Mouse (Mus musculus): Measurements from ENCODE around the gene Kpna7. TPM values are rescaled to one million over a fixed set of nuclear protein-coding genes. Genes with fewer than 3 reads are reported as not detected.
A peak's percentile ranks its signal among the peaks of the same experiment; 100 is the strongest.
"Not testable (repeated sequence)": the region's sequence is repeated elsewhere in the genome, so short reads cannot be mapped to it uniquely, and the experiment has no call there.

Gene Kpna7
- polyA plus RNA-seq, 1 experiment from 2014 or later: not detected

DNA sequence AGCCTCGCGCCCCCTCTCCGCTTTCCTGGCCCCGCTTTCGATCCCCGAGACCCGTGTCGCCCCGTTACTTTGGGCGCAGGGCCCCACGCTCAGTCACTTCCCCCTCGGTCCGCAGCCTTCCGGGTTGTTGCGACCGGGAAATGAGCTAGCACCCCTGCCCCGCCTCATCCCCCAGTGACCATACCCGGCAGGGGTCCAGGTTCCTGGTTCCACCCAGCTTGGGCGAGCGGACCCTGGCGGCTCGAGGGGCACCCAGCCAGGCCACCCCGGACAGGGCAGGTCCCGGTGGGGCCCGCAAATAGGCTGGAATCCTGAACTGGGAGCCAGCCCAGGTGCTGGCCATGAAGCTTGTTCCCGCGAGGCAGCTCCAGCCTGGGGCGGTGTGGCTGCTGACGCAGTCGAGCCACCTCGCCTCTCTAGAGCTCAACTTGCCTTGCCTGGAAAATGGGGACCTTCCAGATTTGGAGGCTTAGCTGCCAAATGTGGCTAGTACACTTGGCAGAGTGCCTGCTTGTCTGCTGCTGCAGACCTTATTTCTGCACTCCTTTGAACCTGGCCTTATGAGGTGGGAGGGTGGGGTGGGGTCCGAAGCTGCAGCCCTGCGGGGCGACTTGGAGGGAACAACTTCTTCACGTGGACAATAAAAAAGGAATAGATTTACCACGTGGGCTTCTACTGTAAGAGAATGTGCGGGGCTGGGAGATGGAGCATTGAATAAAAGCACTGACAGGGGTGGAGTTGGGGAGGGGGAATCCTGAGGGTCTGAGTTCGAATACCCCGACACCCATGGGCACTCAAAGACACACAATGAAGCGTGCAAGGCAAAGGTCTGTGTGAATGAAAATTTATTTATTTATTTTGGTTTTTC, 31.0 kb upstream of the Kpna7 start:
- Histone ChIP-seq H3K4me3 (ENCODE audit: inconsistent target) (peak overlapping the region; percentile 84), H3K36me3 (ENCODE audit: inconsistent target) (peaks cover 26% of the 10 kb centered on the region; the same call in 1 of the 2 replicates), H3K27ac (peak overlapping the region; percentile 99), H3K79me2 (ENCODE audit: inconsistent target) (peaks cover 54% of the 10 kb centered on the region)
- 4% methylated on average over 40 of the region's 40 CpGs for WGBS (ENCODE audit: missing documents)

DNA sequence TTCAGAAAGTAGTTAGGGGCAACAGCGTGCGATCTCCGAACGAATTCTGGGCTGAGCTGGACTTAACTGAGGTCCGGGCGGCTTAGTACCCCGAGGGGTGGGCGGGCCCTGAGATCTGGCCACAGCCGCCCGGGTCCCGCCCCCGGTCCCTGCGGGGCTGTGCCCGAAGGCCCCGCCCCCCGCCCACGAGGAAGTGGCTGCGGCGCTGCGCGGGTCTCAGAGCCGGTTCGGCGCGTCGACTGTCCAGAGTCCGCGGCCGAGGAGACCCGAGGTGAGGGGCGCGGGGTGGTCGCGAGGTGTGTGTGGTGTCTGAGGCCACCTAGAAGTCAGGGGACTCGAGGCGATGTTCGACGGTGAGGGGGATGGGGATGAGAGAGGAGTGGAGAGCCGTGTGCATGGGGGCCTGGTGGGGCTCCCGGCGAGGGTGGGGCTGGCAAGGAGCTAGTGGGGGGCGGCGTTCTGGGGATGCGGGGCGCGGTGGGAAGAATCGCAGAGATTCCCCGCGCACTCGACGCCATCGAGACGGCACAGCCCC, 30.3 kb upstream of the Kpna7 start, which contains the start of gene Arpc1b:
Gene Arpc1b (plus strand): TSS at position 145 of the 535 bp plus-strand sequence.
- Histone ChIP-seq H3K4me3 (ENCODE audit: inconsistent target) (peak within 1 kb of the TSS; percentile 84), H3K36me3 (ENCODE audit: inconsistent target) (peaks cover 33% of the 10 kb centered on the region), H3K79me2 (ENCODE audit: inconsistent target) (peaks cover 47% of the 10 kb centered on the region), H3K27ac (peak within 1 kb of the TSS; percentile 99)
- whole genome bisulfite sequencing (ENCODE audit: missing documents): under 1% methylated on average over 42 of the region's 53 CpGs

DNA sequence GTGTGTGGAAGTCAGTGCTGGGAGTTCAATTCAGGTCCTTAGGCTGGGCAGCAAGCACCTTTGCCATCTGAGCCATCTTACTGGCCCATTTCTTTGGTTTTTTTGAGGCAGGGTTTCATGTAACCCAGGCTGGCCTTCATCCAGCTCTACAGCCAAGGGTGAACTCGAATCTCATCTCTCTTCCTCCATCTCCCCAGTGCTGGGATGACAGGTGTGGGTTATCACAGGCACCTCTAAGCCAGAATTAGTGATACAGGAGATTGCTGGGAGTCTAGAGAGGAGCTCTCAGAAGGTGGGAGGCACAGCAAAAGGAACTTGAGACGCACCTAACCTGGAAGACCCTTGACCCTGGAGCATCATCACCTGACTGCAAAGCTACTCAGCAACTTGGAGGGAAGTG, 29.6 kb upstream of the Kpna7 start:
- 35% methylated on average over 2 of the region's 2 CpGs for WGBS (ENCODE audit: missing documents)
- peak overlapping the region; percentile 55 for H3K27ac ChIP-seq
- H3K36me3 ChIP-seq (ENCODE audit: inconsistent target): peaks cover 37% of the 10 kb centered on the region
- H3K4me3 ChIP-seq (ENCODE audit: inconsistent target): peak overlapping the region; percentile 28; the same call in 1 of the 2 replicates
- peaks cover 40% of the 10 kb centered on the region for H3K79me2 ChIP-seq (ENCODE audit: inconsistent target)

DNA sequence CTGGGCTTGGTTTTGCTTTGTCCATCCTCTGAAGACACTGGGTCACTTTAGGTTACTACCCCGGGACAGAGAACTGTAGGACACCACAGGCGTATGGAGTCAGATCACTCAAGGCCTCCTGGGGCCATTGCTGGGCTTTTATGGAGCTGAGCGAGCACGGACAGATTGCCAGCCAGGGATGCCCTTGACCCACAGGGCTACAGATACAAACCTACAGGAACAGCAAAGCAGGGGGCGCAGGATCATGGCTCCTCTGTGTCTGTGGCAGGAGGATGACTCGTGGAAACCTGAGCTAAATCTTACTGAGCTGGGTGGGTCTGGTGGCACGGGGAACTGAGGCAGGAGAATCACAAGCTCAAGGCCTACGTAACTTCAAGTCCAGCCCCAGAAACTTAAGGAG, 28.7 kb upstream of the Kpna7 start:
- WGBS (ENCODE audit: missing documents): 92% methylated on average over 8 of the region's 8 CpGs
- H3K27ac ChIP-seq: no peak overlapping the region
- no peak overlapping the region for H3K4me3 ChIP-seq (ENCODE audit: inconsistent target)
- H3K79me2 ChIP-seq (ENCODE audit: inconsistent target): peaks cover 32% of the 10 kb centered on the region
- peaks cover 37% of the 10 kb centered on the region for H3K36me3 ChIP-seq (ENCODE audit: inconsistent target)

DNA sequence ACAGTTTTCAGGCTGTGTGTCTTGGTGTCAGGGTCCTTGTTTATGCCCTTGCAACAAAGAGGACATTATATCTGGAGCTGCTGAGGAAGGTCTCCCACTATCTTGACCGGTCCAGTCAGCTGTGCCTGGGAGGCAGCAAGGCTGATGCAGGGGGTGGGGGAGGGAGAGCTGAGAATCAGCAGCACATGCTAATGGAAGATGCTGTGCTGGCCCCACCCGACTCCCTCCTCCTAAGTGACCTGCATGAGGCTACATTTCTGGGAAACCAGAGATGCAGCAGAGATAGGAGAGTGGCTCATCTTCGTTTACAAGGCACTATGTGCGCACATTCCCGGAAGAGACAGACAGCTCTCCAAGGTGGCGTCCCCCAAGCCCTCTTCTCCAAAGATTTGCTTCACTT, 26.6 kb upstream of the Kpna7 start:
- peaks cover 45% of the 10 kb centered on the region for H3K36me3 ChIP-seq (ENCODE audit: inconsistent target)
- H3K4me3 ChIP-seq (ENCODE audit: inconsistent target): no peak overlapping the region
- 96% methylated on average over 6 of the region's 6 CpGs for WGBS (ENCODE audit: missing documents)
- no peak overlapping the region for H3K27ac ChIP-seq
- peaks cover 12% of the 10 kb centered on the region for H3K79me2 ChIP-seq (ENCODE audit: inconsistent target)

DNA sequence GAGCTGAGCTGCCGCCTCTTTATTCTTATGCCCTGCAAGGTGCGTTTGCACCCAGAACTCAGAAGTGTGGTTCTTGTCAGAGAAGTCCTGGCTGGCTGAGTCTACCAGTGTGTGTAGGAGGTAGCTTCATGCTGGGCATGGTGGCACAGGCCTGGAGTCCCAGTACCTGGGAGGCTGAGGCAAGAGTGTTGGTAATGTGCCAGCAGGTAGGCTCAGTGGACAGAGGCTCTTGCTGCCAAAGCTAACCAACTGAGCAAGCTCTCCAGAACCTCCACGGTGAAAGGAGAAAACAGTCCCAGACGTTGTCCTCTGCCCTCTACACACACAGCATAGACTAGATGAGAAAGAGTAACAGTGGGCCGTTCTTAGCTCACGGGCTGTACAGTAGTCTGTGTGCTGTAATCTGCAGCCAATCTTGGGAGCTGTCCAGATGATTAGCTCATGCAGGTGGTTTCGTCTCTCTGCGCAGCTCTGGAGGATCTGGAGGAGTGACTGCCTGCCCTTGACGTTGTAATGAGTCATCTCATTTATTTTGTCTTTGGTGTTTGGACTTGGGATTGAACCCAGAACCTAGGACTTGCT, 22.0 kb upstream of the Kpna7 start:
- Histone ChIP-seq H3K79me2 (ENCODE audit: inconsistent target) (no peaks in the 10 kb centered on the region), H3K27ac (no peak overlapping the region), H3K4me3 (ENCODE audit: inconsistent target) (no peak overlapping the region), H3K36me3 (ENCODE audit: inconsistent target) (peaks cover 77% of the 10 kb centered on the region)
- WGBS (ENCODE audit: missing documents): 88% methylated on average over 9 of the region's 9 CpGs

DNA sequence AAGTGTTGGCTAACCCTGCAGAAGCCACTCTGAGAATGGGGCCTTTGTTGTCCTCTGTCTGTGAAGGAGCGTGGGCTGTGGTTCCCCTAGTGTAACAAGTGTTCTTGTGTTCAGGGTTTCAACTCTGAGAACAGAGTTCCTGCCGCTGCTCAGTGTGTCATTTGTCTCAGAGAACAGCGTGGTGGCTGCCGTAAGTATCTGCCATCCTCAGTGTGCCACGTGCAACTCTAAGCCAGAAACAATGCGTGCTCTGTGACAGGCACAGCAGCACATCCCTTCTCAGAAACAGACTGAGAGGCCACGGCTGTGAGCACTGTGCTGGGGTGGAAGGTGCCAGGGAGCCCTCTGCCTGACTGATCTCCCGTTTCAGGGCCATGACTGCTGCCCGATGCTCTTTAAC, 20.5 kb upstream of the Kpna7 start:
- Histone ChIP-seq H3K27ac (no peak overlapping the region), H3K4me3 (ENCODE audit: inconsistent target) (no peak overlapping the region), H3K79me2 (ENCODE audit: inconsistent target) (no peaks in the 10 kb centered on the region), H3K36me3 (ENCODE audit: inconsistent target) (peaks cover 76% of the 10 kb centered on the region)
- WGBS (ENCODE audit: missing documents): 89% methylated on average over 9 of the region's 9 CpGs

DNA sequence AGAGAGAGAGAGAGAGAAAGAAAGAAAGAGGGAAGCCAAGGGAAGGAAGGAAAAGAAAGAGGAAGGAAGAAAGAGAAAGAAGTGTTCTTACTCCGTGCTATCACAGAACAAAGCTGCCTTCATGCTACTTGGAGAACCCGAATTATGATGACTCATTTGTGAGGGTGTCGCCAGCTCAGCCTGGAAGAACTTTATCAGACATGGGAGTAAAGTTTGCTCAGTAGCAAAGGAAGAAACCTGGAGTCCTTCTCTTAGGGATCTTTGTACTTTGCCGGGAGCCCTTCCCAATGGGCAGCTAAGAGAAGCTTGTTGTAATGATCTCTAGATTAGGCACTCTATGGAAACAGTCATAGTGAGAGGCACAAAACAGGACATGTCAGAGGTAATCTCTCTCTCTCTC, 18.9 kb upstream of the Kpna7 start:
- Histone ChIP-seq H3K36me3 (ENCODE audit: inconsistent target) (peaks cover 64% of the 10 kb centered on the region), H3K27ac (no peak overlapping the region), H3K79me2 (ENCODE audit: inconsistent target) (no peaks in the 10 kb centered on the region), H3K4me3 (ENCODE audit: inconsistent target) (no peak overlapping the region)
- 44% methylated on average over 4 of the region's 4 CpGs for WGBS (ENCODE audit: missing documents)

DNA sequence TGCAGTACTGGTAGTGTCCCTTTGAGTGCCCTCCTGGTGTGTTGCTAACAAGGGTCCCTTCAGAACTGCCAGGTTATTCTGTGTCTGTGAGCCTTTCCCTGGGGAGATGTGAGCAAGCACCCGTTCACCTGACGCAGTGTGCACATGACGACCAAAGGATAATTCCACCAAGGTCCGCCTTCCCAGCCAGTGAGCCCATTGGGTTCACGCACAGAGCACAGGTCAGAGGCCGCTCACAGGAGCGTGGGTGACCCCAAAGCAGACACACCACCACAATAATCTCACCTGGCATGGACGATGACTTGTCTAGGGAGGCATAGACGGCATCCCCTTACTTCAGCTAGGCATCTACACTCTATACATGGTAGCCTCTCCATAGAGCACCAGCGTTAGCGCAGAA, 17.6 kb upstream of the Kpna7 start:
- H3K27ac ChIP-seq; H3K79me2 ChIP-seq (ENCODE audit: inconsistent target); H3K4me3 ChIP-seq (ENCODE audit: inconsistent target): not testable (repeated sequence)
- WGBS (ENCODE audit: missing documents): 94% methylated on average over 7 of the region's 11 CpGs
- peaks cover 69% of the 10 kb centered on the region for H3K36me3 ChIP-seq (ENCODE audit: inconsistent target)

DNA sequence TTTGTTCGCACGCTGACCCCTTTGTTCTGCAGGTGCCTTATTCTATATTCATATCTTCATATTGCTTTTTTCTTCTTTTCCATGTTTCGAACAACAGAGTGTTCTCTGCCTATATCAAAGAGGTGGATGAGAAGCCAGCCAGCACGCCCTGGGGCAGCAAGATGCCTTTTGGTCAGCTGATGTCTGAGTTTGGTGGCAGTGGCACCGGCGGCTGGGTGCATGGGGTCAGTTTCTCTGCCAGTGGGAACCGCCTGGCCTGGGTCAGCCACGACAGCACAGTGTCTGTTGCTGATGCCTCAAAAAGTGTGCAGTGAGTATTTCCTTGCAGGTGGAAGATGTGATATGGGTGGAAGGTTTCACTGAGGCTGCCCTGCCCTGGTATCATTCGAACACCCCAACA, 17.1 kb upstream of the Kpna7 start:
- Histone ChIP-seq H3K27ac (no peak overlapping the region), H3K36me3 (ENCODE audit: inconsistent target) (peaks cover 69% of the 10 kb centered on the region), H3K79me2 (ENCODE audit: inconsistent target) (no peaks in the 10 kb centered on the region), H3K4me3 (ENCODE audit: inconsistent target) (no peak overlapping the region)
- WGBS (ENCODE audit: missing documents): 96% methylated on average over 8 of the region's 9 CpGs

DNA sequence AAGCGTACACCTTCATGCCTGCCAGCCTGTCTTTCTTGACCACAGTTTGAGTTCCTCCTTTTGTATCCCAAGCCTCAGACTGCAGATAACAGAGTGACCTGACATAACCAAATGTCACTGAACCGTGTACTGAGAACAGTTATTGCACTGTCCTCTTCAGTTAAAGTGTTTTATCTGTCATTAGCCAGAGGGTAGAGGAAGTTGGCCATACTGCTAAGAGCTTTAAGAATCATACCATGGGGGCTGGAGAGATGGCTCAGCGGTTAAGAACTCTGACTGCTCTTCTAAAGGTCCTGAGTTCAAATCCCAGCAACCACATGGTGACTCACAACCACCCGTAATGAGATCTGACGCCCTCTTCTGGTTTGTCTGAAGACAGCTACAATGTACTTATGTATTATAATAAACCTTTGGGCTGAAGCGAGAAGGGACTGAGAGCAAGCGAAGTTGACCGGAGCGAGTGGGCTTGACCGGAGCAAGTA, 14.6 kb upstream of the Kpna7 start:
- H3K36me3 ChIP-seq (ENCODE audit: inconsistent target): peaks cover 58% of the 10 kb centered on the region
- H3K4me3 ChIP-seq (ENCODE audit: inconsistent target): no peak overlapping the region
- 72% methylated on average over 10 of the region's 10 CpGs for WGBS (ENCODE audit: missing documents)
- H3K79me2 ChIP-seq (ENCODE audit: inconsistent target): no peaks in the 10 kb centered on the region
- H3K27ac ChIP-seq: no peak overlapping the region

DNA sequence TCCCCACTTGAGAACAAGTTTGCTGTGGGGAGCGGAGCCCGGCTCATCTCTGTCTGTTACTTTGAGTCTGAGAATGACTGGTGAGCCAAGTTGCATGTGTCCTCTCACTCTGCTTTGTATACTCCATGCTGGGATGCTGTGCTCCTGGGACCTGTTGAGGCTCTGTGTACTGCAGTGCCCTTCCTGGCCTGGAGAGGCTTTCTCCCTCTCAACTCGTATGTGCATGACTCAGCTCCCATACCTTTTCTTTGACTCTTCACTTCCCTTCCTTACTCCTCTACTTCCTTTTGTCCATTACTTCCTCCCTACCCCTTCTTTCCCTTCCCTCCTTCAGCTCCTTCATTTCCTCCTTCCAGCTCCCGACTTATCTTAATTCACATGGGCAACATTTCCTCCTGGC, 12.4 kb upstream of the Kpna7 start:
- WGBS (ENCODE audit: missing documents): 81% methylated on average over 4 of the region's 4 CpGs
- peaks cover 67% of the 10 kb centered on the region for H3K36me3 ChIP-seq (ENCODE audit: inconsistent target)

DNA sequence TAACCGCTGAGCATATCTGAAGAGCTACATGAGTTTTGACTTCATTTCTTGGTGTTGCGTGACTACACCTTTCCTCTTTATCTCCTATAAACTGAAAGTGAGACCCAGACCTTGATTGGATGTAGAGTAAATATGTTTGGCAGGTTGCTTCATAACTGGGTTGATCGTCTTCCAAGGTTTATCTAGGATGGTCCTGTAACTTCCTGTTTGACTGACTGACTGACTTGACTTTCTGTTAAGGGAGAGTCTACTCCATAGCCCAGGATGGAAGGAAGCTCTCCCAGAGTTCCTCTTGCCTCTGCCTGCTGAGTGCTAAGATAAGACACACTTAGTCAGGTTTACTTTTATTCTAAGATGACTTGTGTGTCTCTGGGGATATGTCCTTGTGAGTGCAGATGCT, 6.0 kb upstream of the Kpna7 start:
- no peak overlapping the region for H3K27ac ChIP-seq
- H3K4me3 ChIP-seq (ENCODE audit: inconsistent target): no peak overlapping the region
- H3K79me2 ChIP-seq (ENCODE audit: inconsistent target): peaks cover 67% of the 10 kb centered on the region
- 71% methylated on average over 3 of the region's 3 CpGs for WGBS (ENCODE audit: missing documents)
- H3K36me3 ChIP-seq (ENCODE audit: inconsistent target): peaks cover 28% of the 10 kb centered on the region

More for the DNA sequence above, 12.4 kb upstream of the Kpna7 start:
- Histone ChIP-seq H3K4me3 (ENCODE audit: inconsistent target) (no peak overlapping the region), H3K79me2 (ENCODE audit: inconsistent target) (peaks cover 4% of the 10 kb centered on the region), H3K27ac (no peak overlapping the region)

DNA sequence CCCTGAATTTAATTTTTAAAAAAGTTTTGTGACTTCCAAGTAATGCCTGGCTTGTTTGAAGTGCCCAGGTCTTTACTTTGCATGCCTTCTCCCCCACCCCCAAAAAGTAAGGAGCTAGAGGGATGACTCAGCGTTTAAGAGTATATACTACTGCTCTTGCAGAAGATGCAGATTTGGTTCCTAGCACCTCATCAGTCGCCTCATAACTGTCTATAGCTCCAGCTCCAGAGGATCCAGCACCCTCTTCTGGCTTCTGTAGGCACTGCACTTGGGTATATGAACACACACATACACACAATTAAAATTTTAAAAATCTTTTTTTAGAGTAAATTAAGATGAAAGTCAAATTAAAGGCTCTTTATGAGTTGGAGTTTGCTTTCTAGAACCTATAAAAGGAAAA, 4.4 kb upstream of the Kpna7 start:
- peaks cover 16% of the 10 kb centered on the region for H3K36me3 ChIP-seq (ENCODE audit: inconsistent target)
- peaks cover 79% of the 10 kb centered on the region for H3K79me2 ChIP-seq (ENCODE audit: inconsistent target)
- no peak overlapping the region for H3K4me3 ChIP-seq (ENCODE audit: inconsistent target)
- WGBS (ENCODE audit: missing documents): 94% methylated on average over 2 of the region's 2 CpGs
- H3K27ac ChIP-seq: no peak overlapping the region

DNA sequence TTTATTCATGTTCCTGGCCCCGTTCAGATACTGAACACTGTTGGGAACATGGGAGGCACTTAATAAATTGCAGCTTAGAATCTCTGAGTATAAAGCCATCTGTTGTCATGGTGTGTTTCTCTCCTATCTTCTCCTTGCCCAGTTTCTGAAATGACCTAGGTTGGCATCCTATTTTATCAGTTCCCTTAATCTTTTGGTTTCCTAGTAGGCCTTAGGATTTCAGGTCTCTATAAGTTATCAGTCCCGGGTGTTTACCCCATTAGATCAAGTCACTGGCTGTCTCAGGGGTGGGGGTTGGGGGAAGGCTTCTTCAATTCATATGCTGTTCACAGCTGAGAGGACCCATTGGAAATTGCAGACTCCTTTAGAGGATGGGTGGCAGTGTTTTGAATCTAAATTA, 992 bp upstream of the Kpna7 start:
- no peaks in the 10 kb centered on the region for H3K36me3 ChIP-seq (ENCODE audit: inconsistent target)
- 71% methylated on average over 2 of the region's 2 CpGs for WGBS (ENCODE audit: missing documents)
- peaks cover 62% of the 10 kb centered on the region for H3K79me2 ChIP-seq (ENCODE audit: inconsistent target)
- peak overlapping the region; percentile 91 for H3K4me3 ChIP-seq (ENCODE audit: inconsistent target)
- H3K27ac ChIP-seq: no peak overlapping the region
